Mouse (Mus musculus) megakaryocyte, embryonic 14.5 days (primary cell): ENCODE results near the gene Ifi206. TPM values are rescaled to one million over a fixed set of nuclear protein-coding genes. Genes with fewer than 3 reads are reported as not detected.
"Not testable (repeated sequence)": the region's sequence is repeated elsewhere in the genome, so short reads cannot be mapped to it uniquely, and the experiment has no call there.

ENCODE experiments used
- H3K27me3 ChIP-seq: replicated peaks from 2 replicates; pipeline ENCODE3; 2012; ENCODE audit warnings: inconsistent platforms
- H3K36me3 ChIP-seq: replicated peaks from 2 replicates; pipeline ENCODE3; 2012; ENCODE audit warnings: low read length, inconsistent platforms, mixed read lengths
- H3K4me1 ChIP-seq: 2 replicates; pipeline ENCODE4 v1.6.1; 2012; ENCODE audit warnings: inconsistent platforms
- H3K4me3 ChIP-seq: replicated peaks from 2 replicates; pipeline ENCODE3; 2012; ENCODE audit warnings: moderate library complexity, mild to moderate bottlenecking, inconsistent platforms
- H3K9me3 ChIP-seq: 2 replicates; pipeline ENCODE4 v1.6.1; 2012; ENCODE audit warnings: inconsistent platforms
- FLI1 ChIP-seq: IDR thresholded peaks from 2 replicates; pipeline ENCODE4 v1.6.1; 2012; ENCODE audit warnings: low read length, inconsistent platforms, mixed read lengths
- GATA1 ChIP-seq: IDR thresholded peaks from 3 replicates; pipeline ENCODE4 v1.6.1; 2012; ENCODE audit warnings: mixed read lengths, low read length, inconsistent platforms, borderline replicate concordance
- polyA plus RNA-seq: library from polyadenylated mRNA; stranded (reverse); fragments of >175 nt; gene quantifications from 2 replicates; pipeline ENCODE4 v1.2.3, GENCODE M21; 2012; ENCODE audit warnings: low replicate concordance; ENCODE audit not compliant: insufficient read depth

The Ifi206 gene
- polyA plus RNA-seq: not detected in 2 replicates

- not testable (repeated sequence) for H3K36me3 ChIP-seq, H3K4me3 ChIP-seq, H3K4me1 ChIP-seq, H3K27me3 ChIP-seq, H3K9me3 ChIP-seq
Measured at GRCm38 (mm10) chr1:173490812-173491480, at the start of gene Ifi206. Gene Ifi206, minus strand, starts transcription at chr1:173491041.

GRCm38 (mm10) chr1:173535791-173536190 is 45.0 kb upstream of the Ifi206 start, which contains the start of gene Ifi214:
Gene Ifi214, minus strand, starts transcription at chr1:173535957.
- not testable (repeated sequence) for H3K27me3 ChIP-seq, H3K9me3 ChIP-seq, H3K4me1 ChIP-seq, H3K4me3 ChIP-seq, H3K36me3 ChIP-seq

GRCm38 (mm10) chr1:173521452-173521851 is 30.6 kb upstream of the Ifi206 start:
- H3K27me3 ChIP-seq: no peaks in the 10 kb centered on the region
- H3K4me3 ChIP-seq: no peak overlapping the region
- no peaks in the 10 kb centered on the region for H3K9me3 ChIP-seq
- TF ChIP-seq FLI1: no peak
- no peak for TF ChIP-seq GATA1
- no peaks in the 10 kb centered on the region for H3K36me3 ChIP-seq
- no peaks in the 10 kb centered on the region for H3K4me1 ChIP-seq

GRCm38 (mm10) chr1:173510595-173510994 is 19.8 kb upstream of the Ifi206 start:
- not testable (repeated sequence) for H3K9me3 ChIP-seq, H3K4me1 ChIP-seq, H3K36me3 ChIP-seq, H3K27me3 ChIP-seq, H3K4me3 ChIP-seq

- not testable (repeated sequence) for H3K36me3 ChIP-seq, H3K9me3 ChIP-seq, H3K4me1 ChIP-seq, H3K4me3 ChIP-seq, H3K27me3 ChIP-seq
Measured at GRCm38 (mm10) chr1:173491483-173491882, 642 bp upstream of the Ifi206 start.

- not testable (repeated sequence) for H3K9me3 ChIP-seq, H3K4me3 ChIP-seq, H3K4me1 ChIP-seq, H3K36me3 ChIP-seq, H3K27me3 ChIP-seq
Measured at GRCm38 (mm10) chr1:173481182-173481574, 9.7 kb downstream of the Ifi206 start.

GRCm38 (mm10) chr1:173480399-173481181 is 10.3 kb downstream of the Ifi206 start:
- not testable (repeated sequence) for H3K9me3 ChIP-seq, H3K4me1 ChIP-seq, H3K36me3 ChIP-seq, H3K4me3 ChIP-seq, H3K27me3 ChIP-seq

- peaks cover 3% of the 10 kb centered on the region for H3K36me3 ChIP-seq
- no peaks in the 10 kb centered on the region for H3K9me3 ChIP-seq
- H3K4me1 ChIP-seq: 0 out of 2 replicates have a peak, but pooled peaks cover 2% of the 10 kb centered on the region
- H3K27me3 ChIP-seq: no peaks in the 10 kb centered on the region
- no peak overlapping the region for H3K4me3 ChIP-seq
- TF ChIP-seq FLI1 (no peak), GATA1 (no peak)
Measured at GRCm38 (mm10) chr1:173456761-173457160, 34.1 kb downstream of the Ifi206 start.

- TF ChIP-seq GATA1: no peak
- no peak for TF ChIP-seq FLI1
- Histone ChIP-seq H3K4me3 (no peak overlapping the region), H3K27me3 (no peaks in the 10 kb centered on the region), H3K36me3 (peaks cover 3% of the 10 kb centered on the region), H3K9me3 (no peaks in the 10 kb centered on the region), H3K4me1 (0 out of 2 replicates have a peak, but pooled peaks cover 8% of the 10 kb centered on the region)
Measured at GRCm38 (mm10) chr1:173456139-173456754, 34.6 kb downstream of the Ifi206 start.

GRCm38 (mm10) chr1:173451665-173452064 is 39.2 kb downstream of the Ifi206 start:
- Histone ChIP-seq H3K4me1 (peaks cover 13% of the 10 kb centered on the region; the same call in 1 of the 2 replicates), H3K4me3 (no peak overlapping the region), H3K36me3 (peaks cover 3% of the 10 kb centered on the region), H3K9me3 (no peaks in the 10 kb centered on the region), H3K27me3 (no peaks in the 10 kb centered on the region)
- no peak for TF ChIP-seq FLI1

- Histone ChIP-seq H3K27me3 (no peaks in the 10 kb centered on the region), H3K4me1 (peaks cover 13% of the 10 kb centered on the region; the same call in 1 of the 2 replicates), H3K4me3 (no peak overlapping the region), H3K9me3 (no peaks in the 10 kb centered on the region), H3K36me3 (peaks cover under 1% of the 10 kb centered on the region)
- TF ChIP-seq GATA1: no peak
- TF ChIP-seq FLI1: no peak
Measured at GRCm38 (mm10) chr1:173450621-173451020, 40.2 kb downstream of the Ifi206 start.
